32 mouse cellular contexts compared by ENCODE assay signal in the genomic region with DNA sequence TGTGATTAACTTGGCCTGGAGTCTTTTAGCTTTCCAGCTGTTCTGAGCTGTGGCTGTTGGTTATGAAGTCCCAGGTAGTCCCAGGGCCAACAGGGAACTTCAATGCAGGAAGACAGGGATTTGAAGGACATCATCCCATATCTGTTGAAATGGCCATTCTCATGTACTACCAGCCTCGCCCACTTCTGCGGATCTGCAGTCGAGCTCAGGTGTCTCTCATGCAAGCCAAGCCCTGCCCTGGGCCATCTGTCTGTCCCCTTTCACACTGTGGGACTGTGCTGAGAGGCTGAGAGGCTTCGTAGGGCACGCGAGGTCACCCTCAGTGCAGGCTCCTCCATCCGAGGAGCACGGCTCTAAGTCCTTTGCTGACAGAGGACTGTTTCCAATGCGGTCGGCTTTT. TPM values are rescaled to one million over a fixed set of nuclear protein-coding genes. Genes with fewer than 3 reads are reported as not detected.
DNase-seq lines count a peak whose midpoint lies in the region; ATAC-seq and TF ChIP-seq lines count a peak whose summit lies in the region.
"Had no signal": no experiment of that assay in that cellular context is flagged by ENCODE, and none has a peak within 500 bp of the region (broad histone marks: within the 10 kb centered on the region; RNA-seq: fewer than 3 reads in every experiment).

No protein-coding gene starts in this region.

- no peak for ATAC-seq in forebrain, embryonic 11.5 days (replicated peaks; ENCODE audit: low FRiP score)
- ATAC-seq in forebrain, postnatal 0 days, result no peak
- ATAC-seq: forebrain, embryonic 14.5 days; hindbrain, embryonic 16.5 days; liver, embryonic 12.5 days; liver, postnatal 0 days; Patski had no signal

- H3K36me3 ChIP-seq in forebrain, embryonic 11.5 days (ENCODE audit: control insufficient read depth, insufficient read depth, low read length), result peaks cover 4% of the 10 kb centered on the region; the same call in 1 of the 2 replicates
- peaks cover 62% of the 10 kb centered on the region for H3K36me3 ChIP-seq in forebrain, postnatal 0 days (ENCODE audit: insufficient read depth)

- no peak overlapping the region for H3K27ac ChIP-seq in forebrain, embryonic 11.5 days (ENCODE audit: low read depth, low read length)
- no peak overlapping the region for H3K27ac ChIP-seq in forebrain, postnatal 0 days (ENCODE audit: low read depth, low read length)
- H3K27ac ChIP-seq: embryonic facial prominence, embryonic 10.5 days; embryonic facial prominence, embryonic 15.5 days; heart, embryonic 13.5 days; hindbrain, embryonic 10.5 days; liver, embryonic 12.5 days; midbrain, embryonic 12.5 days; neural tube, embryonic 12.5 days; stomach, embryonic 15.5 days had no signal

- H3K4me3 ChIP-seq in forebrain, embryonic 11.5 days (ENCODE audit: low read depth, low read length), result no peak overlapping the region
- no peak overlapping the region for H3K4me3 ChIP-seq in forebrain, postnatal 0 days (ENCODE audit: low read depth, low read length)
- H3K4me3 ChIP-seq: embryonic facial prominence, embryonic 10.5 days; embryonic facial prominence, embryonic 15.5 days; heart, embryonic 13.5 days; hindbrain, embryonic 10.5 days; liver, embryonic 12.5 days; megakaryocyte, embryonic 14.5 days; midbrain, embryonic 12.5 days; myocyte; neural tube, embryonic 12.5 days; stomach, embryonic 15.5 days had no signal

- 89% methylated on average over 10 of the region's 10 CpGs for WGBS in forebrain, embryonic 11.5 days
- WGBS in forebrain, postnatal 0 days, result 90% methylated on average over 10 of the region's 10 CpGs

- H3K9me3 ChIP-seq in forebrain, embryonic 11.5 days (ENCODE audit: control insufficient read depth, low read length), result no peaks in the 10 kb centered on the region
- H3K9me3 ChIP-seq in forebrain, postnatal 0 days (ENCODE audit: low read length), result no peaks in the 10 kb centered on the region
- H3K9me3 ChIP-seq: embryonic facial prominence, embryonic 10.5 days; embryonic facial prominence, embryonic 15.5 days; heart, embryonic 13.5 days; hindbrain, embryonic 10.5 days; liver, embryonic 12.5 days; megakaryocyte, embryonic 14.5 days; midbrain, embryonic 12.5 days; neural tube, embryonic 12.5 days; stomach, embryonic 15.5 days had no signal

- H3K4me1 ChIP-seq in forebrain, embryonic 11.5 days (replicated peaks; ENCODE audit: control insufficient read depth, insufficient read depth, low read length), result no peaks in the 10 kb centered on the region
- H3K4me1 ChIP-seq in forebrain, postnatal 0 days (ENCODE audit: insufficient read depth), result no peaks in the 10 kb centered on the region
- H3K4me1 ChIP-seq: embryonic facial prominence, embryonic 10.5 days; embryonic facial prominence, embryonic 15.5 days; heart, embryonic 13.5 days; hindbrain, embryonic 10.5 days; midbrain, embryonic 12.5 days; neural tube, embryonic 12.5 days; stomach, embryonic 15.5 days had no signal

- H3K27me3 ChIP-seq in forebrain, embryonic 11.5 days (ENCODE audit: control insufficient read depth, insufficient read depth, low read length), result no peaks in the 10 kb centered on the region
- H3K27me3 ChIP-seq in forebrain, postnatal 0 days (ENCODE audit: insufficient read depth, low read length), result no peaks in the 10 kb centered on the region
- H3K27me3 ChIP-seq: embryonic facial prominence, embryonic 15.5 days; heart, embryonic 13.5 days; liver, embryonic 12.5 days; megakaryocyte, embryonic 14.5 days; midbrain, embryonic 12.5 days; neural tube, embryonic 12.5 days; Patski; stomach, embryonic 15.5 days had no signal

- no peak for TF ChIP-seq CTCF in forebrain, postnatal 0 days (IDR thresholded peaks at IDR 0.05; ENCODE audit: low read depth)

- peak; percentile 35 for DNase-seq in forebrain, embryonic 11.5 days (ENCODE audit: low spot score)
- no peak for DNase-seq in forebrain, postnatal 0 days
- DNase-seq in cerebellum, adult 11 months, result peak; percentile 30
- peak; percentile 60 for DNase-seq in cerebellum, adult 9-10 months
- peak; percentile 54 to 55 for DNase-seq in cerebellum, postnatal 36 days
- DNase-seq in right cerebral cortex, postnatal 14 days, result no peak
- DNase-seq in ovary, postnatal 36 days (ENCODE audit: low spot score), result no peak
- DNase-seq: adrenal gland, postnatal 10 days; gastrocnemius, postnatal 25 days; heart, adult 18-20 months; heart, postnatal 10 days; kidney, adult 18-20 months; kidney, postnatal 4 days; layer of hippocampus, postnatal 36 days; left cerebral cortex, postnatal 4 days; liver, postnatal 0 days; lung, postnatal 4 days; right cerebral cortex, postnatal 25 days; thymus, postnatal 14 days had no signal

- H3K9ac ChIP-seq in forebrain, embryonic 11.5 days (ENCODE audit: low read length), result no peak overlapping the region
- no peak overlapping the region for H3K9ac ChIP-seq in forebrain, postnatal 0 days
- H3K9ac ChIP-seq: embryonic facial prominence, embryonic 15.5 days; heart, embryonic 13.5 days; liver, embryonic 12.5 days; liver, postnatal 0 days; midbrain, embryonic 12.5 days; neural tube, embryonic 12.5 days; stomach, embryonic 15.5 days had no signal

- H3K4me2 ChIP-seq in forebrain, embryonic 11.5 days (ENCODE audit: low read depth, low read length, severe bottlenecking), result no peak overlapping the region
- no peak overlapping the region for H3K4me2 ChIP-seq in forebrain, postnatal 0 days (ENCODE audit: low read depth)
- H3K4me2 ChIP-seq: embryonic facial prominence, embryonic 15.5 days; heart, embryonic 13.5 days; liver, embryonic 12.5 days; midbrain, embryonic 12.5 days; neural tube, embryonic 12.5 days; stomach, embryonic 15.5 days had no signal

RNA-seq across cellular contexts. Expression of a gene that starts 11.9 kb away (rescaled TPM):
- polyA plus RNA-seq in forebrain, embryonic 11.5 days (2014; fragmentation: Nextera tagmentation; extraction: Ambion mirVana), result 128 and 139 TPM in 2 replicates
- total RNA-seq in forebrain, postnatal 0 days (2014; rRNA removed), result 62.6 and 77.1 TPM in 2 replicates
- polyA plus RNA-seq in forebrain, postnatal 0 days (2015; fragmentation: Nextera tagmentation; extraction: Ambion mirVana), result 112 and 129 TPM in 2 replicates

RNA-seq across cellular contexts. Expression of a gene that starts 27.3 kb away (rescaled TPM):
- polyA plus RNA-seq in forebrain, embryonic 11.5 days (2014; fragmentation: Nextera tagmentation; extraction: Ambion mirVana), result 16.8 and 17.5 TPM in 2 replicates
- total RNA-seq in forebrain, postnatal 0 days (2014; rRNA removed), result 10.7 and 13.8 TPM in 2 replicates
- 6.9 and 10.0 TPM in 2 replicates for polyA plus RNA-seq in forebrain, postnatal 0 days (2015; fragmentation: Nextera tagmentation; extraction: Ambion mirVana)

RNA-seq across cellular contexts. Expression of a gene that starts 37.0 kb away (rescaled TPM):
- polyA plus RNA-seq in forebrain, embryonic 11.5 days (2014; fragmentation: Nextera tagmentation; extraction: Ambion mirVana), result 44.2 and 46.8 TPM in 2 replicates
- 19.5 and 23.6 TPM in 2 replicates for total RNA-seq in forebrain, postnatal 0 days (2014; rRNA removed)
- 19.5 and 26.5 TPM in 2 replicates for polyA plus RNA-seq in forebrain, postnatal 0 days (2015; fragmentation: Nextera tagmentation; extraction: Ambion mirVana)

Comparison
In these comparisons a context has a peak if more than half of its experiments do, and no peak if none do; other contexts are left out.
1. DNase-seq: peak in forebrain, embryonic 11.5 days (single experiment), cerebellum, adult 11 months (single experiment), cerebellum, adult 9-10 months (single experiment) and cerebellum, postnatal 36 days (2 of 2); none in forebrain, postnatal 0 days (single experiment), right cerebral cortex, postnatal 14 days (single experiment) and ovary, postnatal 36 days (single experiment).